Mouse (Mus musculus): ENCODE measurements around the gene Ppp1r18.
A peak's percentile ranks its signal among the peaks of the same experiment; 100 is the strongest.

Ppp1r18 gene

DNA sequence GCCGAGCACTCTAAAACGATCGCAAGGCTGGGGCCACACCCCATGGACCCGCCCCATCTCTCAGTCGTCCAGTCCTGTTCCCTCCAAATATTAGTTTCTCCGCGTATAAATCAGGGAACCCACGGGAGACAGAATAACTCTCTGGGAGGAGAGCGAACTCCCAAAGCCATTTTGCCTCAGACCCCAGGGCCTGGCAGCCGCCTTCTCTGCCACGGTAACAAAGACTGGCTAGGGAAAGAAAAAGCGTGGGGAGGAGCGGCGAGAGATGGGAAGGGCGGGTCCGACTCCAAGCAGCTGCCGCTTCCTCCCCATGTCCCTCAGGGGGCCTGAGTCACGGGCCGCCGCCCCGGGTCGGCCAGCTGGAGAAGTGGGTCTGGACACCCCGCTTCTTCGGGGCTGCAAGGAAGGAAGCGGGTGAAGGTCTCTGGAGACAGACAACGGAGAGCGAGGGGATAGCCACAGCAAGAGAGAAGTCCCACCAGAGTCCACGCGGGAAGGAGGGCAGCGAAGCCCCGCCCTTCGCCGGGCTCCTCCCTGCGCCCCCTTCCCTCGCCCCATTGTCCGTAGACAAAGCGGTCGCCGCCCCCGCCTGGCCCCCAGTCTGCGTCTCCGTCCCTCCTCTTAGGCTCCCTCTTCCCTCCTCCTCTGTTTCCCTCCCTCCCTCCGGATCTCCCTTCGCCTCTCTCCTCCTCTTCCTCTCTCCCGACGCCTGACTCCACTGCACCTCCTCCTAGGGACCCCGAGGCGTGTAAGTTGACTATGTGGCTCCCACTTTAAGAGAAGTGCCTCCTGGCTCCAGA is at the start of gene Ppp1r18:
Gene Ppp1r18 (plus strand): TSS at position 113 of the 800 bp plus-strand sequence.
- peak; percentile 91 for DNase-seq

DNA sequence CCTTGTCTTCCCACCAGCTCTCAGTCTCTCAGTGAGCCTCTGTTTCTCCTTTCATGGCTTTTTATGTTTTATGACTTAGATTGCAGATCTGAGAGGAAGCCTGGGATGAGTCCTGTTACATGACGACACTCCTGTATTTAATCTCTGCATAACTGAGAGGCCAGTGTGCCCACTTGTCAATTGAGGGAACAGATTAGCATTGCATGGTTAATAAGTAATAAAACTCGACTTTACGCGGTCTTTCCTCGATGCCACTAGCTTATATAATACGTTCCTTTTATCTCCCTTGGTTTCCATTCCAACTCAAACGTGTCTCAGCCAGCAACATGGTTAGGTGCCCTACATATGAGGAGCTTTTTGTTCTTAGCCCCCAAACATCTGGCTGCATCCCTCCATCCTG is 49.6 kb upstream of the Ppp1r18 start:
- no peak for DNase-seq

DNA sequence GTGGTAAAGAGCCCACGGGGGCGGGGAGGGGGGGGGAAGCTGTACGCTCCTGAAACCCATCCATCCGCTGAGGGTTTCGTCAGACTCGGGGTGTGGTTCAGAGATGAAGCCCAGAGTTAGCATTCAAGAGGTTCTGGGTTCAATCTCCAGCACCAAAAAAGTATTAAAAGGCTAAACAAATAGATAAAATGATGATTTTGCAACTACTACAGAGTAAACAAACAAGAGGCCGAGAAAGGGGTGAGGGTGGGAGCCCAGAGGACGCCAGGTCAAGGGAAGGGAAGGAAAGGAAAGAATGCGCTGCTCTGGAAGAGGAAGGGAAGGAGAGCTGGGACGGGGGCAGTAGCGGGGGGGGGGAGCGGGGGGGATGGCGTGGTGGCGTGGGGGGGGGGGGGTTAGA is 48.7 kb upstream of the Ppp1r18 start:
- DNase-seq, result no peak

DNA sequence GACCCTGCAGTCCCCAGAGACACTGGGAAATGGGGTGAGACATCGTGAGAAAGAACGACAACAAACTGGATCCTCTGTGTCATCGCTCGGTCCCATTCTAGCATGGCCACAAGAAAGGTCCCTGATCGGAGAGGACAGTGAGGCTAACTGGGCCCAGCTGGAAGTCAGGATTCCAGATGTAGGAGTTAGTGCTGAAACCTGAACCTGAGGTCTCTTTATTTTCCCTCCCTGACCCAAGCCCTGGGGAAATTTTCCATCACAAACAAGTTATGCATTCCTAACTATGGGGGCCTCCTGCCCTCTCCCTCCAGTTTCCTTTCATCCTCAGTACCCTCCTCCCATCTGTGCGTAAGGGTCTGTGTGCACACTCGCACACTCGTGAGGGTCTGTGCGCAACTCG is 48.2 kb upstream of the Ppp1r18 start:
- DNase-seq, result peak; percentile 47

DNA sequence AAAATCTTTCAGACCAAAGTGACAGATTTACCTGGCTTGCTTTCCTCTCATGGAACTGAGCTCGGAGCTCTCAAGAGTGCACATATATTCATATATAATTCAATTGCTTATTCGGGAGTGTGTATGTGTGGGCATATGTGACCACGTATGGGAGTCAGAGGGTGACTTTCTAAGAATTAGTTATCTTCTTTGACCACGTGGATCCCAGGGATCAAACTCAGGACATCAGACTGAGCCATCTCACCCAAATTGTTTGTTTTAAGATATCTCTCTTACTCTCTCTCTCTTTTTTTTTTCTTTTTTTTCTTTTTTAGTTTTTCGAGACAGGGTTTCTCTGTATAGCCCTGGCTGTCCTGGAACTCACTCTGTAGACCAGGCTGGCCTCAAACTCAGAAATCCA is 45.3 kb upstream of the Ppp1r18 start:
- DNase-seq, result no peak

DNA sequence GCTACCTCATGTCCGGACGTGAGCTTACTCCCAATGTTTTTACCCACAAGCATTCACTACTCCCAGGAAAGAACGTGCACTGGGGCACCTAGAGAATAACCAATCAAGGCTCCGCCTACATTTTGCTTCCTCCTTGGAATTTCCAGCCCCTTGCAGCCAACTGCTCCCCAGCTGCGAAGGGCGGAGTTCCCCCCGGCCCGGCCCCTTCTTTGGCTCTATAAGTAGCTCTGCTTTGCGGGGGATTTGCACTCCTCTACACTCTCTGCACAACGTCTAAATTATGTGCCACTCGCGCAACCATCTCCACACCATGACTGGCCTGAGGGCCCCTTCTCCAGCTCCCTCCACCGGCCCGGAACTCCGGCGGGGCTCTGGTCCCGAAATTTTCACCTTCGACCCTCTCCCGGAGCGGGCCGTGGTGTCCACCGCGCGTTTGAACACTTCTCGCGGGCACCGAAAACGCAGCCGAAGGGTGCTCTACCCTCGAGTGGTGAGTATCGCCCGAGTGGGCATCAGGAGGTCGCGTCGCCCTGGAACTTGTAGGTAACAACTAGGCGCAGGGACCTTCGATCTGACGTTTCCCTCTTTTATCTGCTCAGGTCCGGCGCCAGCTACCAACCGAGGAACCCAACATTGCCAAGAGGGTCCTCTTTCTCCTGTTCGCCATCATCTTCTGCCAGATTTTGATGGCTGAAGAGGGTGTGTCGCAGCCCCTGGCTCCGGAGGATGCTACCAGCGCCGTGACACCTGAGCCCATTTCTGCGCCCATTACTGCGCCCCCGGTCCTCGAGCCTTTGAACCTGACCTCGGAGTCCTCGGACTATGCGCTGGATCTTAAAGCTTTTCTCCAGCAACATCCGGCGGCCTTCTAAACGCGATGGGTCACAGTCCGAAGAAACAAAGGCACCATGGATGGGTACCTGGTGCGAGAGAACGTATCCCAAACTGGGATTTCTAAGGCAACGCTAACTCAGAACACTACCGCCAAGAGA is 43.7 kb upstream of the Ppp1r18 start, which contains the start of gene Ier3:
Gene Ier3 (plus strand): TSS at position 246 of the 992 bp plus-strand sequence.
- DNase-seq, result peak; percentile 85

DNA sequence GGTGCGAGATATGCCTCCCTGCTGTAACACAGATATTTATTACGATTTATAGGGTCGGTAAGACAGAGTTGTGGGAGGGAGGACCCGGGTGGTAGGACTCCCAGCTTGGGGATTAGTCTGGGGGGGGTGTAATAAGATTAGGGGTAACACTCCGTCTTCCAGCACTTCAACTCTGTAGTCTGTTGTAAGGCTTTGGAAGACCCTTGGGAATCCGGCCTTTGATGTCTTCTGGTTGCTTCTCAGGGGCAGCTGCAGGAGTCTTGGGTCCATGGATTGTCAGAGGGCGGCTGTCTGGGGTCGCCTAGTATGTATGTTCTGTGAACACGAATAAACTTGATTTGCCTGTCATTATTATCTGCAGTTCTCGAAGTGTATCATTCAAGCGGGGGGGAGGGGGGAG is 42.8 kb upstream of the Ppp1r18 start:
- DNase-seq, result no peak

DNA sequence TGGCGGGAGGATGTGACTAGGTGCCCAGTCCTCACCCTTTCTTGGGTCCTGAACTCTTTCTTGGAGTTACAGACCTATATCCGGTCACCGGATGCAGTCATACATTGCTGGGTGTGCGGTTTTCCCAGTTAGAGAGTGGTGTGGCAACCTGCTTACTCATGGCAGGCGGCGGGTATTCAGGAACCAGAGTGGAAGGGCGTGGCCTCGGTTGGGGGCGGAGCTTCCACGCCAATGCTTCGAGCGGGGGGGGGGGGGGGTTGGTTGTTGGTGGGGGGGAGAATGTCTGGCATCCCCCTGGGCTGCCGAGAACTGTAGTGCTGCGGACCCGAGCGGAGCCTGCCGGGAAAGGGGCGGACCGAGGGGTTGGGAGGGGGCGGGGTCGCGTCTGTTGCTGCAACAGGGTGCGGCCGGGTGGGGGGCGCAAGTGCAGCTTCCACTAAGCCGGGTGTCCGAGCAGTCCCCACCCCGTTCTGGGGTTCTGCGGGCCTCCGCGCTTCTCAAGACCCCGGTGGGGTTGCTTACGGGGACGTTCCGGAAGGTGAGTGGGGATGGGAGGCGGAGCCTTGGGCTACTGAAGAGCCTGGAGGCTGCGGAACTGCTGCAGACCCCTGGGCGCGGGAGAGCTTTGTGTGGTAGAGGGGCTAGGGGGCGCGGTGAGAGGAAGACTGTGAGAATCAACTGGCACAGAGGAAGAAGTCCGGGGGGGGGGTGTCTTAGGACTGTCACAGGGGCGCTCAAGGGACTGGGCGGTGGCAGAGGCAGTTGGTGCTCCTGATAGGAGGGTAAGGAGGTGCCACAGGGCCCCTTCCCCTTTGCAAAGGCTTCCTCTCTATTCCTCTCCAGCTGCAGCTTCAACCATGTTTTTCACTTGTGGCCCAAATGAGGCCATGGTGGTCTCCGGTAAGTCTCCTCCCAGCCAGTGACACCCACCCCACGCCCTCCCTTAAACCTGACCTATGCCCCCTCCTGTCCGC is 42.1 kb upstream of the Ppp1r18 start, which contains the start of gene Flot1:
Gene Flot1 (plus strand): TSS at position 267 of the 974 bp plus-strand sequence.
- peak; percentile 92 for DNase-seq

DNA sequence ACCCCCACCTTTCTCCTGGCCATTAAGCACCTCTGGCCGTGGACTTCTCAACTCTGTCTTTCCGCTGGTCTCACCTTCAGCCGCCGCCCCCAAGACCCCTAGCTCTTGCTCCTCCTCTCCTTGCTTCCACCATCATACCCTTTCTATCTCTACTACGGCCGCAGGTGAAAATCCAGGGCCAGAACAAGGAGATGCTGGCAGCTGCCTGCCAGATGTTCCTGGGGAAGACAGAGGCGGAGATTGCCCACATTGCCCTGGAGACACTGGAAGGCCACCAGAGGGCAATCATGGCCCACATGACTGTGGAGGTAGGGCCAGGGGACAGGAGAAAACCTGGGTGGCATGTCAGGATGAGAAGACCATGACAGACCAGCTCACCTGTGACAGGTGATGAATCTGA is 41.0 kb upstream of the Ppp1r18 start:
- DNase-seq, result peak; percentile 39

DNA sequence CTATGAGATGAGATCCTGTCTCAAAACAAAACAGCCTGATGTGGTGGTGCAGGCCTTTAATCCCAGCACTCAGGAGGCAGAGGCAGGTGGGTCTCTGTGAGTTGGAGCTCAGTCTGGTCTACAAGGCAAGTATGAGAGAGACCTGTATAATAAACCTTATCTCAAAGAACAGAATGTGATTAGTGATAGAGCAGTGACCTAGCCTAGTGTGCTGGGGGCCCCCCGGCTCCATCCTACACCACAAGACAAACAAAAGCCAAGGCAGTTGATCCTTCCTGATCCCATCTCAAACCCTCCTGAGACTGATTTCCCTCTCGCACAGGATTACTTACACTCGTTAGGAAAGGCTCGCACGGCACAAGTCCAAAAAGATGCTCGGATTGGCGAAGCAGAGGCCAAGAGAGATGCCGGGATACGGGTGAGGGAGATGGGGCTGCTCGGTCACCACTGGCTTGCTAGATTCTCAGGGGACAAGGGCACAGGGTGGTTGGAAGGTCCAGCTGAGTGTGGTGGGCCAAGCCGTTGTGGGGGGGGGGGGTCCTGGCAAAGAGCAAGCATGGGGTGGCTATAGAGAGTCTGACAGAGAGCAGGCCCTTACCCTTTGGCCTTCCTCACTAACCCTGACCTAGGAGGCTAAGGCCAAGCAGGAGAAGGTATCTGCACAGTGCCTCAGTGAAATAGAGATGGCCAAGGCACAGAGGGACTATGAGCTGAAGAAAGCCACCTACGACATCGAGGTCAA is 40.1 kb upstream of the Ppp1r18 start:
- DNase-seq, result no peak

DNA sequence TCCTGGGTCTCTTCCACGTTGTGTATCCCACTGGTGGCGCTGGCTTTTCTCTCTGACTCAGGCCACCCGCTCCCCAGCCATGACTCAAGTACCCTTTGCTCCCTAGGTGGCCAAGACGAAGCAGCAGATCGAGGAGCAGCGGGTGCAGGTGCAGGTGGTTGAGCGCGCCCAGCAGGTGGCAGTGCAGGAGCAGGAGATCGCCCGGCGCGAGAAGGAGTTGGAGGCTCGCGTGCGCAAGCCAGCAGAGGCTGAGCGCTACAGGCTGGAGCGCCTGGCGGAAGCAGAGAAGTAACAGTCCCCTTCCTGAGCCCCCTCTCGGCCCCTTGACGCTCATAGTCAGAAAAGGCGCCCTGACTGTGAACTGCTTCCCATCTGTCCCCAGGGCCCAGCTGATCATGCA is 35.7 kb upstream of the Ppp1r18 start:
- peak; percentile 90 for DNase-seq

DNA sequence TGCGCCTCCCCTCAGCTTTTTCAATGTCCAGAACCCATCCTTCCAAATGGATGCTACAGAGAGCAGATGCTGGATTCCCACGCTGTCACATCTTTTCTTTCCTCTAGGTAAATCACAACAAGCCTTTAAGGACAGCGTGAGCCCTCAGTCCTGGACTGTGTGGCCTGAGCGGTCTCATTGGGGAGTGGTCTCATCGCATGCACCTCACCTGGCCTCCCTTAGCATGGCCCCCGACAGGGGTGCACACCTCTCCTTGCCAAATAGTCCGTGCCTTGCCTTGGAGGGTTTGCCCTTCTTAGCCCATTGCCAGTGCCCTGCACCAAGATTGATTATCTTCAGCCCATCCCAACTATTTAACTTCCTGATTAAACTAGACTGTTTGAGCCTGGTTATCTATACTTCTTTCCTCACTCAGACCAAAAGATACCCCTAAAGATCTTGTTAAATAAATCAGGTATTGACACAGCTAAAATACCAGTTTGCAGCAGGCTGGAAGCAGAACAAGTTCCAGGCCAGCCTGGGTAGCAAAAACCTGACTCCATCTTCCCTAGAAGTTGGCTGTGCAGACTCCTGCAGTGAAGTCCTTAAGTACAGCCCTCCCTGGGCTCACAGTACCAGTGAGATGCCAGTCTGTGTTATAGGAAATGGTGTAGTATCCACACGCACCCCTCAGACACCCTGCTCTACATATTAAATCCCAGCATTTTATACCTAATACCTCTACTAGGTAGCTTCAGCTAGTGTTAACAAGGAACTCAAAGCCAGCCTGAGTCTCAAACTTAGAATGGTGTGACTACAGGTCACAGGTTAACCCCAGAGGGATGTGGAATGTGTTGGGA is 32.8 kb upstream of the Ppp1r18 start:
- no peak for DNase-seq

DNA sequence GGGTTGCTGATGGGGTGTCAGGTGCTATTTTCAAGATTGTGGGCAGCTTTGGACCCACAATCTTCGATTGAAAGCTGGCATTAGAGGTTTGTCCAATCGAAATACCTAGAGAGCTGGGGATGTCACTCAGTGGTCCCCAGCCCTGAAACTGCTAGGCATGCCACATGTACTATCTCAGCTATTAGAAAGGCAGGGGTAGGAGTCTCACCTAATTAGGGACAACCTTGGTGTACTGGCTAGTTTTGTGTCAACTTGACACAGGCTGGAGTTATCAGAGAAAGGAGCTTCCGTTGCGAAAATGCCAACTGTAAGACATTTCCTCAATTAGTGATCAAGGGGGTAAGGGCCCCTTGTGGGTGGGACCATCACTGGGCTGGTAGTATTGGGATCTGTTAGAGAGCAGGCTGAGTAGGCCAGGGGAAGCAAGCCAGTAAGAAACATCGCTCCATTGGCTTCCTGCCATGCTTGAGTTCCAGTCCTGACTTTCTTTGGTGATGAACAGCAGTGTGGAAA is 32.1 kb upstream of the Ppp1r18 start:
- no peak for DNase-seq

DNA sequence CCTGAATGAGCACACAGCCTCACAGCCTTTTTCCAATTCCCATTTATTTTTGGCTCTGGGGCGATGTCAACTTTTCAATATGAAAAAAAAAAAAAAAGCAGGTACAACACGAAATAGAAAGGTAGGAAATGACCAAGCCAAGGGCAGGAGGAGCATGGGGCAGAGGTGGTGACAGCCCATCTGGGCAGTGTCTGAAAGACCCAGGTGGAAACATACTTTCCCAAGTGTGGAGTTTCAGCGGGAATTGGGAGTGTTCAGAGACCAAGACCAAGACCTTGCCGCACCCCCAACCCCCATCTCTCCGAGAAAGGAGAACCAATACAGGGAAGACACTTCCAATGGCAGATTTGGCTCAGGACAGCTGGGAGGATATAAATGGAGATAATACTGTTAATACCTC is 31.5 kb upstream of the Ppp1r18 start:
- no peak for DNase-seq

DNA sequence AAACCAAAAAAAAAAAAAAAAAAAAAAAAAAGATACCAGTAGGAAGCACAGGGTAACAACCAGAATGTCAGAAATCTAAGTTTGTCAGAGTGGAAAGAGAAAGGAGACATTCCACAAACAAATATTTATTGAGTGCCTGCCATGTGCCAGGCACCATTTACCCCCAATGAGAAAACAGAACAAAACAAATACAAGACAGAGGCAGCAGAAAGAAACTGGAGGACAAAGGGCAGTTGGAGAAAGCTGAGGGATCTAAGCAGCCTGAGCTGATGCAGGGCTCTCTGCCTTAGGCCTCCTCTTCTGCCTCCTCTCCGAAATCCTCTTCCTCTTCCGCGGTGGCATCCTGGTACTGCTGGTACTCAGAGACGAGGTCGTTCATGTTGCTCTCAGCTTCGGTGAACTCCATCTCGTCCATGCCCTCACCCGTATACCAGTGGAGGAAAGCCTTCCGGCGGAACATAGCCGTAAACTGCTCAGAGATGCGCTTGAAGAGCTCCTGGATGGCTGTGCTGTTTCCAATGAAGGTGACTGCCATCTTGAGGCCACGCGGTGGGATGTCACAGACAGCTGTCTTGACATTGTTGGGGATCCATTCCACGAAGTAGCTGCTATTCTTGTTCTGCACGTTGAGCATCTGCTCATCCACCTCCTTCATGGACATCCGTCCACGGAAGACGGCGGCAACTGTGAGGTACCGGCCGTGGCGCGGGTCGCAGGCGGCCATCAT is 30.5 kb upstream of the Ppp1r18 start:
- no peak for DNase-seq

DNA sequence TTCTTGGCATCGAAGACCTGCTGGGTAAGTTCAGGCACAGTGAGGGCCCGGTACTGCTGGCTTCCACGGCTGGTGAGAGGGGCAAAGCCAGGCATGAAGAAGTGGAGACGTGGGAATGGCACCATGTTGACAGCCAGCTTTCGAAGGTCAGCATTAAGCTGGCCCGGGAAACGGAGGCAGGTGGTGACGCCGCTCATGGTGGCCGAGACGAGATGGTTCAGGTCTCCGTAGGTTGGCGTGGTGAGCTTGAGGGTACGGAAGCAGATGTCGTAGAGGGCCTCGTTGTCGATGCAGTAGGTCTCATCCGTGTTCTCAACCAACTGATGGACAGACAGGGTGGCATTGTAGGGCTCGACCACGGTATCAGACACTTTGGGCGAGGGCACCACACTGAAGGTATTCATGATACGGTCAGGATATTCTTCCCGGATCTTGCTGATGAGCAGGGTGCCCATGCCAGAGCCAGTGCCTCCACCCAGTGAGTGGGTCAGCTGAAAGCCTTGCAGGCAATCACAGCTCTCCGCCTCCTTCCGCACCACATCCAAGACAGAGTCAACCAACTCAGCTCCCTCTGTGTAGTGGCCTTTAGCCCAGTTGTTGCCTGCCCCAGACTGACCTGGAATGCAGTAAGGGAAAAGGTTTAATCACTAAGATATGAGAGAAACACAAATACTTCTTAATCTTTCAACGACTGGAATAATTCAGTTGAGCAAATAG is 29.8 kb upstream of the Ppp1r18 start:
- DNase-seq, result no peak

DNA sequence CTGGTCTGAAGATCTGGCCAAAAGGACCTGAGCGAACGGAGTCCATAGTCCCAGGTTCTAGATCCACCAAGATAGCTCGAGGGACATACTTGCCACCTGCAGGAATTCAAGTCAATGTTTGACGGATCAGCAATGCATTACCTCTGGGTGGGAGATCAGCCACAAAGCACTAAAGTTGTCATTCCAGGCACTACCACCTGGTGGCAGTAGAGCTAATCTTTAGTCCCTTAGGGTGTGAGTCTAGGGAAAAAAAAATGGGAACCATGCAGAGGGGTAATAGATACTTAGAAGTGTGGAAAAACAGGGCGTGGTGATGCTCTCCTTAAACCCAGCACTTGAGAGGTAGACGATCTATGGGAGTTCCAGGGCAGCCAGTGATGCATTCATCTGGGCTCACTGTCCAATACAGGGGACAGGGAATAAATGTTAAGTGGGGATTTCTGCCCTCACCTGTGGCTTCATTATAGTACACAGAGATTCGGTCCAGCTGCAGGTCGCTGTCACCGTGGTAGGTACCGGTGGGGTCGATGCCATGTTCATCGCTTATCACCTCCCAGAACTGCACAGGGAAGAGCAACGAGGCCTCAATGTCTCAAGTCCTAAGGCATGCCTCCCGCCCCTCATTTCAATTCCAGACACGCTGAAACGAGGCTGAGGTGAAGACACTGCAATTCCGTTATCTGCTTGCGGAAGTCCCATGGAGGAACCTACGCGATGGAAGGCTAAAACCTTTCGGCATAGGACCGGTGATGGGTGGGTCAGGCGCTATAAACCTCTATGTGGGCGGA is 29.0 kb upstream of the Ppp1r18 start:
- DNase-seq, result peak; percentile 89

DNA sequence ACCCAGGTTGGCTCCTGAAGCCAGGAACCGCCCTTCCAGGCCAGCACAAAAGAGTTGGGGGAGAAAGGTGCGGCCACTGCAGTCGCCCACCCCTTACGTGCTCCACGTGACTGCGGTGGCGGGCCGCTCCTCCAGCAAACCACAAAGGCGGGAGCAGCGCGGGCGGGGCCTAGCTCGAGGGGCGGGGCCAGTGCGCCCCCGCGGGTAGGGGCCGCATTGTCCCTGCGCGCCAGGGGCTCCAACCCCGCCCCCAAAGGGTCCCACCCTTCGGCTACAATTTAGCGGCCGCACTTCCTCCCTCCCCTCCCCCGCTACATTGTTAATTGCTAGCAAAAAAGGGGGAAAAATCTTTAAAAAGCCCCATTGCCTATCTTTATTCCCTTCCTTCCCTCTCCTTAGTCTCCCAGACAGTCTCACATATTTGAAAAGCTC is 28.4 kb upstream of the Ppp1r18 start:
- peak; percentile 97 for DNase-seq
